Mouse (Mus musculus) myocyte (in vitro differentiated cells): ENCODE data around the gene Ino80b. TPM values are rescaled to one million over a fixed set of nuclear protein-coding genes. Genes with fewer than 3 reads are reported as not detected.

Source experiments
- H3K27me3 ChIP-seq: one replicate; pipeline ENCODE4 v1.6.1; 2011; ENCODE audit not compliant: control insufficient read depth, insufficient read depth, insufficient read length
- H3K36me3 ChIP-seq: one replicate; pipeline ENCODE4 v1.6.1; 2011; ENCODE audit not compliant: control insufficient read depth, insufficient read depth
- H3K4me2 ChIP-seq: one replicate; pipeline ENCODE4 v1.6.1; 2011; ENCODE audit warnings: low read depth, control low read depth
- H3K4me3 ChIP-seq: one replicate; pipeline ENCODE4 v1.5.1; 2011; ENCODE audit warnings: mild to moderate bottlenecking, control low read depth, moderate library complexity
- H3K79me2 ChIP-seq: one replicate; pipeline ENCODE4 v1.6.1; 2011; ENCODE audit not compliant: control insufficient read depth, insufficient read depth
- H3ac ChIP-seq: one replicate; pipeline ENCODE4 v1.6.1; 2011; ENCODE audit not compliant: control insufficient read depth, insufficient read length
- CEBPB ChIP-seq: IDR thresholded peaks from 2 replicates; pipeline ENCODE4 v1.6.1; 2011; ENCODE audit warnings: mild to moderate bottlenecking, moderate library complexity; ENCODE audit not compliant: poor library complexity, insufficient read depth, severe bottlenecking
- MAX ChIP-seq: IDR thresholded peaks from one replicate; pipeline ENCODE4 v1.6.1; 2011; ENCODE audit warnings: low read depth, mild to moderate bottlenecking, control low read depth
- MYOG ChIP-seq, 3 experiments: IDR thresholded peaks; one replicate each; pipeline ENCODE4 v1.6.1; 2011; ENCODE audit warnings: control low read depth in 2 of 3, low read depth in 2 of 3, mild to moderate bottlenecking in 2 of 3; ENCODE audit not compliant: insufficient read length in 2 of 3, control insufficient read depth in 1 of 3, insufficient read depth in 1 of 3
- POLR2A ChIP-seq: IDR thresholded peaks from one replicate; pipeline ENCODE4 v1.6.1; 2011; ENCODE audit warnings: low read depth, mild to moderate bottlenecking, control low read depth, moderate library complexity; ENCODE audit not compliant: insufficient read length
- POLR2AphosphoS2 ChIP-seq: IDR thresholded peaks from one replicate; pipeline ENCODE4 v1.6.1; 2011; ENCODE audit warnings: low read depth, control low read depth; ENCODE audit not compliant: insufficient read length
- REST ChIP-seq: IDR thresholded peaks from one replicate; pipeline ENCODE4 v1.6.1; 2011; ENCODE audit warnings: mild to moderate bottlenecking, control low read depth, moderate library complexity; ENCODE audit not compliant: insufficient read depth, insufficient read length
- TCF3 ChIP-seq: IDR thresholded peaks from one replicate; pipeline ENCODE4 v1.6.1; 2011; ENCODE audit warnings: low read depth, control low read depth; ENCODE audit not compliant: insufficient read length
- USF1 ChIP-seq: IDR thresholded peaks from one replicate; pipeline ENCODE4 v1.6.1; 2011; ENCODE audit warnings: low read depth, mild to moderate bottlenecking, control low read depth, moderate library complexity
- polyA plus RNA-seq: library from polyadenylated mRNA; unstranded; fragments of >200 nt; fragmentation: generic; extraction: Trizol; gene quantifications from one replicate; pipeline ENCODE4 v1.2.1, GENCODE M21; 2012; ENCODE audit warnings: missing spikeins

Ino80b gene
- polyA plus RNA-seq, 1 experiment, result 38.3 TPM

DNA sequence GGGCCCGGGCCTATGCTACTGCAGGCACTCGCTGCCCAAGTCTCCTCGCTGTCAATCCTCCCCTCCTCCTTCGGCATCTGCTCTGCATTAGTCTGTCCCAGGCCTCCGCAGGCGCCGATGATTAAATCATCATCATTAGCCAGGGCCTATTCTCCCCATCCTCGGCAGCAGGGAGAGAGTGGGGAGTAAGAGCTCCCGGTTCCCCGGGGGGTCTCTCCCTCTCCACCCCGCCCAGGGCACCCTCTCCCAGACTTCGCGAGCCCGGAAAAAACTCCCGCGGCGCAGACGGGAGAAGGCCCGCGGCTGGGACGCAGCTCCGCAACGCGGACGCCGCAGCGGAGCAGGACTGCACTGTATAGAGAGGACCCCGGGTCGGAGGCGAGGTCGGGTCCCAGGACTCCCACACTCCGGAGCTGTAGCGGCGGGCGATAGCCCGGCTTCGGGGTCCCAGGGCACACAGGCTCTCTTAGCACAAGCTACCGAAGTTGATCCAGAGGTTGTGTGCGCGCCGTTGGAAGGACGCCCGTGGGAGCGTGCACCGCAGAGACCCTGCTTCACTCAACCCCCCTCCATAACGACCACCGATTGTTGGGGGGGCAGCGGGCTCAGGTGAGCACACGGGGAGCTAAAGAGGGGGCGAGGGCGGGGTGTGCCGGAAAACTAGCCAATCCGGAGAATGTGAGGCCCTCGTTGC is 47.5 kb downstream of the Ino80b start, which contains the start of gene Pcgf1:
Gene Pcgf1, plus strand, starts transcription at position 240 of the 694 bp plus-strand sequence.
- H3ac ChIP-seq, result peak within 1 kb of the TSS; percentile 32
- peaks cover 6% of the 10 kb centered on the region for H3K27me3 ChIP-seq
- no peak for TF ChIP-seq CEBPB
- no peak for TF ChIP-seq USF1
- TF ChIP-seq TCF3, result no peak
- no peak for TF ChIP-seq REST
- H3K4me3 ChIP-seq, result peak within 1 kb of the TSS; percentile 93
- no peaks in the 10 kb centered on the region for H3K79me2 ChIP-seq
- H3K4me2 ChIP-seq, result peak within 1 kb of the TSS; percentile 80
- peaks cover 5% of the 10 kb centered on the region for H3K36me3 ChIP-seq

DNA sequence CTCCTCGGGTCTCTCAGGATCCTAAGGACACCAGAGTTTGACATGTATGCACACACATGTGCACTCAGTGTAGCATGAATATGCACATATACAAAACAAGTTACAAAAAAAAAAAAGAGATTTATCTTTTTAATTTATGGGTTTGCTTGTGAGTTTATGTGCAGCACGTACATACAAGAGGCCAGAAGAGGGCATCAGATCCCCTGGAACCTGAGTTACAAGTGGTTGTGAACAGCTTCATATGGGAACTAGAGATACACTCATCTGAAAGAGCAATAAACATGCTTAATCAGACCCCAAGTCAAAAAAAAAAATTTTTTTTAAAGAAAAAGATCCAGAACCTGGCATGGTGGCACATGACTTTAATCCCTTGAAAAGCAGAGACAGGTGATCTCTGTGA is 50.3 kb downstream of the Ino80b start:
- no peak overlapping the region for H3ac ChIP-seq
- H3K4me2 ChIP-seq, result no peak overlapping the region
- peaks cover 34% of the 10 kb centered on the region for H3K27me3 ChIP-seq
- H3K36me3 ChIP-seq, result no peaks in the 10 kb centered on the region
- TF ChIP-seq MAX (no peak), POLR2A (no peak), POLR2AphosphoS2 (no peak), REST (no peak), MYOG (IDR thresholded peaks at IDR 0.05; ENCODE audit: control insufficient read depth in 1 of 3, insufficient read depth in 1 of 3, insufficient read length in 2 of 3, low read depth in 2 of 3) (no peak)
- H3K79me2 ChIP-seq, result no peaks in the 10 kb centered on the region
- no peak overlapping the region for H3K4me3 ChIP-seq

Other genes starting within 250 kb of the Ino80b start
- gene Sema4f, start 185.7 kb downstream of the Ino80b start, polyA plus RNA-seq, result 0.54 TPM
- 0.92 TPM for gene M1ap, start 178.5 kb downstream of the Ino80b start, polyA plus RNA-seq
- 41.3 TPM for gene Dok1, start 92.0 kb downstream of the Ino80b start, polyA plus RNA-seq
- 14.4 TPM for gene Loxl3, start 91.3 kb downstream of the Ino80b start, polyA plus RNA-seq
- 199 TPM for gene Aup1, start 70.9 kb downstream of the Ino80b start, polyA plus RNA-seq
- 96.2 TPM for gene Htra2, start 70.2 kb downstream of the Ino80b start, polyA plus RNA-seq
- 0.24 TPM for gene Dqx1, start 67.6 kb downstream of the Ino80b start, polyA plus RNA-seq
- 0.06 TPM for gene Tlx2, start 55.1 kb downstream of the Ino80b start, polyA plus RNA-seq
- gene Pcgf1, start 47.6 kb downstream of the Ino80b start, polyA plus RNA-seq, result 13.0 TPM
- 0.07 TPM for gene Lbx2, start 39.1 kb downstream of the Ino80b start, polyA plus RNA-seq
- 1.2 TPM for gene Ccdc142, start 23.8 kb downstream of the Ino80b start, polyA plus RNA-seq
- 0.96 TPM for gene Gm42688, start 23.8 kb downstream of the Ino80b start, polyA plus RNA-seq
- 177 TPM for gene Mrpl53, start 16.4 kb downstream of the Ino80b start, polyA plus RNA-seq
- gene Mogs, start 9.9 kb downstream of the Ino80b start, polyA plus RNA-seq, result 33.2 TPM
- gene Wbp1, start 3.9 kb downstream of the Ino80b start, polyA plus RNA-seq, result 79.6 TPM
- 29.7 TPM for gene Rtkn, start 10.0 kb upstream of the Ino80b start, polyA plus RNA-seq
- 12.3 TPM for gene Wdr54, start 31.0 kb upstream of the Ino80b start, polyA plus RNA-seq
- 1.9 TPM for gene 1700003E16Rik, start 31.0 kb upstream of the Ino80b start, polyA plus RNA-seq
- 106 TPM for gene Dctn1, start 40.5 kb upstream of the Ino80b start, polyA plus RNA-seq
- 0.02 TPM for gene Slc4a5, start 94.4 kb upstream of the Ino80b start, polyA plus RNA-seq
- gene Mthfd2, start 200.5 kb upstream of the Ino80b start, polyA plus RNA-seq, result 260 TPM
- 22.8 TPM for gene Mob1a, start 200.6 kb upstream of the Ino80b start, polyA plus RNA-seq
- gene Bola3, start 223.7 kb upstream of the Ino80b start, polyA plus RNA-seq, result 104 TPM